Mouse (Mus musculus): ENCODE measurements around the gene Sugt1. TPM values are rescaled to one million over a fixed set of nuclear protein-coding genes. Genes with fewer than 3 reads are reported as not detected.

Sugt1 gene
- total and polyA plus RNA-seq, 3 experiments = 135 to 616 (median 175) TPM

GRCm38 (mm10) chr14:79649680-79650079 lies 62.2 kb downstream of the Sugt1 start:
- no peaks in the 10 kb centered on the region for H3K4me1 ChIP-seq (ENCODE audit: control insufficient read depth in 1 of 2, insufficient read depth in 2 of 2, low read length in 2 of 2)
- no peak overlapping the region for H3K27ac ChIP-seq (ENCODE audit: control insufficient read depth, low read depth, low read length)
- no peaks in the 10 kb centered on the region for H3K27me3 ChIP-seq (ENCODE audit: control insufficient read depth in 1 of 2, insufficient read depth in 2 of 2, low read length in 2 of 2)
- no peaks in the 10 kb centered on the region for H3K9me3 ChIP-seq (replicated peaks; ENCODE audit: insufficient read depth, low read length)
- no peak for TF ChIP-seq ETS1 (IDR thresholded peaks at IDR 0.05; ENCODE audit: low read depth, low read length)
- no peak for TF ChIP-seq POLR2A (IDR thresholded peaks at IDR 0.05; ENCODE audit: control insufficient read depth in 1 of 2, insufficient read depth in 1 of 2, low read depth in 1 of 2, low read length in 2 of 2, poor library complexity in 1 of 2)
- no peak for TF ChIP-seq JUND (IDR thresholded peaks at IDR 0.05; ENCODE audit: low read depth, low read length)
- TF ChIP-seq ZC3H11A (IDR thresholded peaks at IDR 0.05; ENCODE audit: low read depth, low read length) = no peak
- TF ChIP-seq HCFC1 (IDR thresholded peaks at IDR 0.05; ENCODE audit: low read depth, low read length) = no peak
- no peak for TF ChIP-seq POLR2AphosphoS2 (IDR thresholded peaks at IDR 0.05; ENCODE audit: low read length)
- no peak for TF ChIP-seq MAFK (IDR thresholded peaks at IDR 0.05; ENCODE audit: borderline replicate concordance, low read depth, low read length)
- TF ChIP-seq GATA1 (IDR thresholded peaks at IDR 0.05; ENCODE audit: low read depth, low read length) = no peak
- TF ChIP-seq GABPA (IDR thresholded peaks at IDR 0.05; ENCODE audit: low read depth, low read length) = no peak
- TF ChIP-seq E2F4 (IDR thresholded peaks at IDR 0.05; ENCODE audit: borderline replicate concordance, low read depth, low read length) = no peak
- TF ChIP-seq MYC (IDR thresholded peaks at IDR 0.05; ENCODE audit: low read depth, low read length) = no peak
- no peak for TF ChIP-seq CHD1 (IDR thresholded peaks at IDR 0.05; ENCODE audit: low read depth, low read length)
- no peak for TF ChIP-seq CHD2 (IDR thresholded peaks at IDR 0.05; ENCODE audit: low read length)
- no peak for DNase-seq (ENCODE audit: low read depth, low spot score)
- no peak overlapping the region for H3K4me3 ChIP-seq (ENCODE audit: control insufficient read depth in 1 of 2, insufficient read depth in 1 of 2, low read depth in 2 of 2, low read length in 2 of 2)
- H3K79me2 ChIP-seq (ENCODE audit: control insufficient read depth, insufficient read depth, low read length, poor library complexity) = no peaks in the 10 kb centered on the region
- no peak overlapping the region for H3K9ac ChIP-seq (ENCODE audit: control insufficient read depth, low read depth, low read length, poor library complexity, severe bottlenecking)
- H3K36me3 ChIP-seq (ENCODE audit: control insufficient read depth in 1 of 2, insufficient read depth in 2 of 2, low read length in 2 of 2) = no peaks in the 10 kb centered on the region

- no peaks in the 10 kb centered on the region for H3K4me1 ChIP-seq (ENCODE audit: control insufficient read depth in 1 of 2, insufficient read depth in 2 of 2, low read length in 2 of 2)
- H3K27ac ChIP-seq (ENCODE audit: control insufficient read depth, low read depth, low read length) = no peak overlapping the region
- no peak overlapping the region for H3K9ac ChIP-seq (ENCODE audit: control insufficient read depth, low read depth, low read length, poor library complexity, severe bottlenecking)
- no peaks in the 10 kb centered on the region for H3K27me3 ChIP-seq (ENCODE audit: control insufficient read depth in 1 of 2, insufficient read depth in 2 of 2, low read length in 2 of 2)
- TF ChIP-seq POLR2AphosphoS2 (IDR thresholded peaks at IDR 0.05; ENCODE audit: low read length) (no peak), POLR2A (IDR thresholded peaks at IDR 0.05; ENCODE audit: control insufficient read depth in 1 of 2, insufficient read depth in 1 of 2, low read depth in 1 of 2, low read length in 2 of 2, poor library complexity in 1 of 2) (no peak), NELFE (IDR thresholded peaks at IDR 0.05; ENCODE audit: low read depth, low read length) (no peak), USF1 (IDR thresholded peaks at IDR 0.05; ENCODE audit: low read depth, low read length) (no peak), MYC (IDR thresholded peaks at IDR 0.05; ENCODE audit: low read depth, low read length) (no peak), SMC3 (IDR thresholded peaks at IDR 0.05; ENCODE audit: low read depth, low read length) (no peak), MEF2A (IDR thresholded peaks at IDR 0.05; ENCODE audit: extremely low read depth, insufficient replicate concordance, low read depth, low read length, poor library complexity, severe bottlenecking) (no peak), ETS1 (IDR thresholded peaks at IDR 0.05; ENCODE audit: low read depth, low read length) (no peak), BHLHE40 (IDR thresholded peaks at IDR 0.05; ENCODE audit: borderline replicate concordance, low read depth, low read length) (no peak), TBP (IDR thresholded peaks at IDR 0.05; ENCODE audit: low read depth, low read length) (no peak), POLR2AphosphoS5 (IDR thresholded peaks at IDR 0.05; ENCODE audit: borderline replicate concordance, low read depth, low read length) (no peak)
- no peak overlapping the region for H3K4me3 ChIP-seq (ENCODE audit: control insufficient read depth in 1 of 2, insufficient read depth in 1 of 2, low read depth in 2 of 2, low read length in 2 of 2)
- no peaks in the 10 kb centered on the region for H3K36me3 ChIP-seq (ENCODE audit: control insufficient read depth in 1 of 2, insufficient read depth in 2 of 2, low read length in 2 of 2)
- H3K79me2 ChIP-seq (ENCODE audit: control insufficient read depth, insufficient read depth, low read length, poor library complexity) = no peaks in the 10 kb centered on the region
- H3K9me3 ChIP-seq (replicated peaks; ENCODE audit: insufficient read depth, low read length) = no peaks in the 10 kb centered on the region
- DNase-seq (ENCODE audit: low read depth, low spot score) = no peak
Measured at GRCm38 (mm10) chr14:79652654-79653053, 65.2 kb downstream of the Sugt1 start.

Data from MEL (cell line).